Mouse (Mus musculus) liver, postnatal 0 days (tissue): ENCODE measurements around the gene Slc31a2.

ENCODE experiments used
- CTCF ChIP-seq: sonication (generic); IDR thresholded peaks from 2 replicates; pipeline ENCODE4 v1.5.1; 2016; ENCODE audit warnings: antibody characterized with exemption, low read depth
- EP300 ChIP-seq: IDR thresholded peaks from 2 replicates; pipeline ENCODE4 v1.6.1; 2016; ENCODE audit warnings: antibody characterized with exemption, low read depth, mild to moderate bottlenecking

DNA sequence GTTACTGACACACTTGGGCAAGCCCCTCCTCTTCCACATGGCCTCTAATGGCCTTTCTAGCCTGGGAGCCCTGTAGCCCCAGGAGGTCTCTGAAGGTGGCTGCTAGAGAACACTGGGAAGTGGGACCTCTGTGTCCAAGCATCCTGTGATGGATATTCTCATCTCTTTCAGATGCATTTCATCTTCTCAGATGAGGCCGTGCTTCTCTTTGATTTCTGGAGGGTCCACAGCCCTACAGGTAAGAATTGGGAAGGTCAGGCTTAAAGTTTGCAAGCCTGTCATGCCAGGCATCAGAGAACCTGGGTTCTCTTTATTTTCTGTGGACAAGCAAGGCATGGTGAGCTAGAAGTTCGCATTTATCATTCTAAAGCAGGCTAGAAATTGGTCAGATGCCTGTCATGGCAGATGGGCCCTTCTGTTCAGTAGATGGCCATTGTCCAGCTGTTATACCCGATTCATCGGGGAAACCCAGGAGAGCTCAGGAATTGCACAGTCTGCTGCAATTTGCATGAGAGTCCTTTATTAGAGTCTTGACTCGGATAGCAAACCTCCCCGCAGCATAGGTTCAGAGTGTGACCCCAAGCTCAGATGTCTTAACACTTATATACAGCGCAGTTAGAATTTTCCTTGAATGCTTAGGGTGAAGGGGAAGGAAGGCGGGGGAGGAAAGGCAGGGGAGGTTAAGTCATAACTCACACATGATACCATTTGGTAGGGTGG, 30.3 kb downstream of the Slc31a2 start:
- no peak for TF ChIP-seq CTCF
- TF ChIP-seq EP300, result no peak
